Mouse (Mus musculus): ENCODE results near the gene Gm281. TPM values are rescaled to one million over a fixed set of nuclear protein-coding genes. Genes with fewer than 3 reads are reported as not detected.

The Gm281 gene
- polyA plus RNA-seq, 1 experiment from 2014 or later = not detected

GRCm38 (mm10) chr14:13778383-13778782, 135.9 kb downstream of the Gm281 start:
- H3K36me3 ChIP-seq (ENCODE audit: control insufficient read depth, insufficient read depth, low read length) = no peaks in the 10 kb centered on the region
- H3K9ac ChIP-seq (ENCODE audit: low read length) = no peak overlapping the region
- H3K27ac ChIP-seq (ENCODE audit: low read depth, low read length) = no peak overlapping the region
- H3K4me3 ChIP-seq (ENCODE audit: low read depth, low read length) = no peak overlapping the region
- H3K4me1 ChIP-seq (replicated peaks; ENCODE audit: control insufficient read depth, insufficient read depth, low read length) = no peaks in the 10 kb centered on the region
- no peaks in the 10 kb centered on the region for H3K27me3 ChIP-seq (ENCODE audit: control insufficient read depth, insufficient read depth, low read length)
- 77% methylated on average over 5 of the region's 6 CpGs for WGBS
- ATAC-seq (replicated peaks; ENCODE audit: low FRiP score) (no peak; the same call in 1 of the 2 replicates), DNase-seq (ENCODE audit: low spot score) (no peak)
- H3K9me3 ChIP-seq (ENCODE audit: control insufficient read depth, low read length) = no peaks in the 10 kb centered on the region
- no peak overlapping the region for H3K4me2 ChIP-seq (ENCODE audit: low read depth, low read length, severe bottlenecking)

GRCm38 (mm10) chr14:13771163-13771562, 143.1 kb downstream of the Gm281 start:
- Histone ChIP-seq H3K4me3 (ENCODE audit: low read depth, low read length) (no peak overlapping the region), H3K27me3 (ENCODE audit: control insufficient read depth, insufficient read depth, low read length) (no peaks in the 10 kb centered on the region), H3K9me3 (ENCODE audit: control insufficient read depth, low read length) (no peaks in the 10 kb centered on the region), H3K9ac (ENCODE audit: low read length) (no peak overlapping the region), H3K4me1 (replicated peaks; ENCODE audit: control insufficient read depth, insufficient read depth, low read length) (peaks cover 3% of the 10 kb centered on the region; the same call in 1 of the 2 replicates), H3K36me3 (ENCODE audit: control insufficient read depth, insufficient read depth, low read length) (no peaks in the 10 kb centered on the region), H3K27ac (ENCODE audit: low read depth, low read length) (peak overlapping the region; percentile 53), H3K4me2 (ENCODE audit: low read depth, low read length, severe bottlenecking) (no peak overlapping the region)
- ATAC-seq (replicated peaks; ENCODE audit: low FRiP score) = peak; percentile 18
- DNase-seq (ENCODE audit: low spot score) = no peak
- WGBS = 64% methylated on average over 2 of the region's 2 CpGs

- WGBS = 20% methylated on average over 1 of the region's 1 CpGs
- no peak overlapping the region for H3K4me3 ChIP-seq (ENCODE audit: low read depth, low read length)
- no peak overlapping the region for H3K4me2 ChIP-seq (ENCODE audit: low read depth, low read length, severe bottlenecking)
- no peak overlapping the region for H3K9ac ChIP-seq (ENCODE audit: low read length)
- DNase-seq (ENCODE audit: low spot score) (peak; percentile 50), ATAC-seq (replicated peaks; ENCODE audit: low FRiP score) (peak; percentile 92)
- no peaks in the 10 kb centered on the region for H3K36me3 ChIP-seq (ENCODE audit: control insufficient read depth, insufficient read depth, low read length)
- H3K4me1 ChIP-seq (replicated peaks; ENCODE audit: control insufficient read depth, insufficient read depth, low read length) = peaks cover 3% of the 10 kb centered on the region; the same call in 1 of the 2 replicates
- no peaks in the 10 kb centered on the region for H3K9me3 ChIP-seq (ENCODE audit: control insufficient read depth, low read length)
- no peaks in the 10 kb centered on the region for H3K27me3 ChIP-seq (ENCODE audit: control insufficient read depth, insufficient read depth, low read length)
- H3K27ac ChIP-seq (ENCODE audit: low read depth, low read length) = peak overlapping the region; percentile 53
Measured at GRCm38 (mm10) chr14:13770686-13771085, 143.6 kb downstream of the Gm281 start.

Small RNA genes lying within 50 kb of the gene (microRNA-seq; reads per million reads assigned to microRNA genes)
- gene Gm27506 (ENCODE audit: insufficient number of aligned reads) = not detected

Other genes starting within 250 kb of the Gm281 start
- gene Sntn, start 243.6 kb downstream of the Gm281 start, polyA plus RNA-seq (2014; fragmentation: Nextera tagmentation; extraction: Ambion mirVana) = not detected in 2 replicates
- 9.3 and 10.4 TPM in 2 replicates for gene Atxn7, start 47.0 kb upstream of the Gm281 start, polyA plus RNA-seq (2014; fragmentation: Nextera tagmentation; extraction: Ambion mirVana)
- 241 and 261 TPM in 2 replicates for gene Thoc7, start 47.4 kb upstream of the Gm281 start, polyA plus RNA-seq (2014; fragmentation: Nextera tagmentation; extraction: Ambion mirVana)
- 306 and 311 TPM in 2 replicates for gene Psmd6, start 206.5 kb upstream of the Gm281 start, polyA plus RNA-seq (2014; fragmentation: Nextera tagmentation; extraction: Ambion mirVana)